Mouse (Mus musculus): ENCODE measurements around the gene Pigp. TPM values are rescaled to one million over a fixed set of nuclear protein-coding genes. Genes with fewer than 3 reads are reported as not detected.
A peak's percentile ranks its signal among the peaks of the same experiment; 100 is the strongest.

The Pigp gene
- total RNA-seq, 2 experiments from 2014 or later = 149 to 161 TPM

- Histone ChIP-seq H3K27ac (peak overlapping the region; percentile 100), H3K4me3 (peak overlapping the region; percentile 95)
- TF ChIP-seq CTCF (IDR thresholded peaks at IDR 0.05) = no peak
- intact Hi-C loops (cut with DNase I) = loop anchor here (5.0 kb wide), 2 partner anchors 39 to 61 kb away; partner anchors contain the start of genes Pigp and Ttc3
- DNase-seq = no peak
Measured at GRCm38 (mm10) chr16:94311416-94311815, 60.2 kb downstream of the Pigp start.

- no peak for TF ChIP-seq CTCF (IDR thresholded peaks at IDR 0.05)
- peak; percentile 42 for DNase-seq
- intact Hi-C loops (cut with DNase I) = no loop called here
- Histone ChIP-seq H3K4me3 (no peak overlapping the region), H3K27ac (peak overlapping the region; percentile 56; the same call in 1 of the 2 replicates)
Measured at GRCm38 (mm10) chr16:94309025-94309424, 62.6 kb downstream of the Pigp start.

Other genes with a start within 250 kb of the Pigp start
- 10 to 100 TPM in 1 of 2 experiments, 1 to 10 TPM in 1; 7.5 to 10.3 TPM for gene Hlcs, start 58.3 kb downstream of the Pigp start, total RNA-seq (2021)
- 1 to 10 TPM in 1 of 2 experiments, under 1 TPM in 1; 0.59 to 1.0 TPM for gene Ripply3, start 43.4 kb downstream of the Pigp start, total RNA-seq (2021)
- gene Ttc3, start 1.2 kb downstream of the Pigp start, total RNA-seq (2021) = 10 to 100 TPM; 54.4 to 55.3 TPM
- 10 to 100 TPM in 1 of 2 experiments, 1 to 10 TPM in 1; 8.2 to 10.4 TPM for gene Vps26c, start 155.0 kb upstream of the Pigp start, total RNA-seq (2021)
- 10 to 100 TPM; 94.4 to 98.0 TPM for gene Dyrk1a, start 198.2 kb upstream of the Pigp start, total RNA-seq (2021)